Mouse (Mus musculus): ENCODE results near the gene Lrrc23.

- no peak for TF ChIP-seq CTCF (IDR thresholded peaks at IDR 0.05; ENCODE audit: borderline replicate concordance, extremely low read depth, insufficient read depth, insufficient read length)
- TF ChIP-seq POLR2A (IDR thresholded peaks at IDR 0.05; ENCODE audit: borderline replicate concordance, extremely low read depth, insufficient read depth, insufficient read length, poor library complexity, severe bottlenecking): no peak
These were observed 35.9 kb downstream of the Lrrc23 start for GRCm38 (mm10) chr6:124743647-124744046.

Measured in brain, embryonic 14.5 days (tissue).